Mouse (Mus musculus) neural tube, embryonic 13.5 days (tissue): ENCODE results near the gene Abcd3. TPM values are rescaled to one million over a fixed set of nuclear protein-coding genes. Genes with fewer than 3 reads are reported as not detected.
"Not testable (repeated sequence)": the region's sequence is repeated elsewhere in the genome, so short reads cannot be mapped to it uniquely, and the experiment has no call there.

Experiments
- ATAC-seq: fragments of 200-750 bp; cut with Nextera tagmentation; 2 replicates; pipeline ENCODE4 v1.8.0; 2017; ENCODE audit warnings: low read depth, mild to moderate bottlenecking, moderate TSS enrichment, moderate library complexity
- H3K27ac ChIP-seq: fragments of 300-500 bp; sonication (generic); replicated peaks from 2 replicates; pipeline ENCODE4 v1.5.1; 2015; ENCODE audit warnings: moderate library complexity, mild to moderate bottlenecking, inconsistent platforms
- H3K27me3 ChIP-seq: fragments of 300-500 bp; sonication (generic); 2 replicates; pipeline ENCODE4 v1.6.1; 2015; ENCODE audit warnings: mild to moderate bottlenecking, inconsistent platforms
- H3K36me3 ChIP-seq: fragments of 300-500 bp; sonication (generic); 2 replicates; pipeline ENCODE4 v1.6.1; 2015; ENCODE audit warnings: mild to moderate bottlenecking, inconsistent platforms
- H3K4me1 ChIP-seq: fragments of 300-500 bp; sonication (generic); replicated peaks from 2 replicates; pipeline ENCODE4 v1.6.1; 2015; ENCODE audit warnings: inconsistent platforms
- H3K4me2 ChIP-seq: fragments of 300-500 bp; sonication (generic); 2 replicates; pipeline ENCODE4 v1.6.1; 2015; ENCODE audit warnings: inconsistent platforms, mild to moderate bottlenecking, moderate library complexity
- H3K4me3 ChIP-seq: fragments of 300-500 bp; sonication (generic); 2 replicates; pipeline ENCODE4 v1.5.1; 2015; ENCODE audit warnings: mild to moderate bottlenecking, inconsistent platforms
- H3K9ac ChIP-seq: fragments of 300-500 bp; sonication (generic); 2 replicates; pipeline ENCODE4 v1.6.1; 2015; ENCODE audit warnings: moderate library complexity, mild to moderate bottlenecking, inconsistent platforms
- H3K9me3 ChIP-seq: fragments of 300-500 bp; sonication (generic); 2 replicates; pipeline ENCODE4 v1.6.1; 2016; ENCODE audit warnings: inconsistent platforms
- WGBS: fragments of 180-500 bp; shearing (Covaris S2); methylation state at CpG from one replicate; pipeline ENCODE4 v1.1.7; 2015; 5-methylcytosine and 5-hydroxymethylcytosine counted together
- polyA plus RNA-seq: library from polyadenylated mRNA; unstranded; fragments of >200 nt; fragmentation: Nextera tagmentation; extraction: Ambion mirVana; gene quantifications from 2 replicates; pipeline ENCODE4 v1.2.1, GENCODE M21; 2015

Gene Abcd3
- polyA plus RNA-seq, 1 experiment from 2014 or later: 63.2 TPM

- Histone ChIP-seq H3K27ac (no peak overlapping the region), H3K9me3 (no peaks in the 10 kb centered on the region), H3K4me1 (no peaks in the 10 kb centered on the region), H3K36me3 (peaks cover 53% of the 10 kb centered on the region), H3K27me3 (no peaks in the 10 kb centered on the region), H3K4me2 (no peak overlapping the region), H3K4me3 (no peak overlapping the region), H3K9ac (no peak overlapping the region)
- peak; percentile 77 for ATAC-seq
- 72% methylated on average over 4 of the region's 4 CpGs for WGBS
These were observed 52.8 kb downstream of the Abcd3 start for GRCm38 (mm10) chr3:121762056-121762852.

GRCm38 (mm10) chr3:121758373-121758772 is 56.7 kb downstream of the Abcd3 start:
- Histone ChIP-seq H3K27me3 (no peaks in the 10 kb centered on the region), H3K4me3 (no peak overlapping the region)
- 75% methylated on average over 7 of the region's 7 CpGs for WGBS

GRCm38 (mm10) chr3:121755152-121755551 is 60.0 kb downstream of the Abcd3 start:
- Histone ChIP-seq H3K9me3 (no peaks in the 10 kb centered on the region), H3K27me3 (no peaks in the 10 kb centered on the region), H3K4me2 (no peak overlapping the region), H3K27ac (no peak overlapping the region), H3K4me3 (no peak overlapping the region), H3K4me1 (peaks cover 8% of the 10 kb centered on the region; the same call in 1 of the 2 replicates), H3K36me3 (peaks cover 19% of the 10 kb centered on the region; the same call in 1 of the 2 replicates), H3K9ac (no peak overlapping the region)
- WGBS: 29% methylated on average over 3 of the region's 3 CpGs
- 0 out of 2 replicates have a peak, but pooled peaks have one; percentile 23 for ATAC-seq

More at GRCm38 (mm10) chr3:121758373-121758772, 56.7 kb downstream of the Abcd3 start:
- no peaks in the 10 kb centered on the region for H3K9me3 ChIP-seq
- peaks cover 22% of the 10 kb centered on the region for H3K36me3 ChIP-seq
- H3K27ac ChIP-seq: no peak overlapping the region
- H3K4me1 ChIP-seq: peaks cover 8% of the 10 kb centered on the region; the same call in 1 of the 2 replicates
- H3K4me2 ChIP-seq: no peak overlapping the region
- H3K9ac ChIP-seq: no peak overlapping the region
- ATAC-seq: no peak

DNA sequence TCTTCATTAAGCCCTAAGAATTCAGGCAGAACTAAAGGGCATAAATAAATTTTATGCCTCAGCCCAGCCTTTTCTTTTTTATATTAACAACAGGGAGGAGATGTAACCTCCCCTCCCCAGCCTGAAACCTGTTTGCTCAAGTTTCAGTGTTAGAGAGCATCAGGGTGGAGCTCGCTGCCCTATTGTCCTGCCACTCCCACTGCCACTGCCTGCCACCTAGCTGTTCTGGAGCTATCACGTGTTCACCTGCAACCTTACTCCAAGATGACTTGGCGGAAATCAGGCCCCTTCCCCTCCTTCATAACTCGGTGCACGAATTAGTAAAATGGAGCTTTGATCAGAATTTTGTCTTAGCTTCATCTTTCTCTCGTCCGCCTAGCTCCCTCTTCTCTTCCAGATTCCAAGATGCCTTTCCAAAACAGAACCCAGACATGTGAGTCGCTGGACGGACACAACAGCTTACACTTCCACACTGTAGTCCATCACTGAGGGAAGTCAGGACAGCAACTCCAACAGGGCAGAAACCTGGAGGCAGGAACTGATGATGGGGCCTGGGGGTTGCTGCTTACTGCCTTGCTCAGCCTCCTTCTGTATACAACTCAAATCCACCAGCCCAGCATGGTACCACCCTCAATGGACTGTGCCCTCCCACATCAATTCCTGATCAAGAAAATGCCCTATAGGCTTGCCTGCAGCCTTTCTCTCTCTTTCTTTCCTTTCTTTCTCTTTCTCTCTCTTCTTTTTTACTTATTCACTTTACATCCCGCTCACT is 60.6 kb downstream of the Abcd3 start:
- H3K27me3 ChIP-seq, H3K4me1 ChIP-seq, H3K9ac ChIP-seq, H3K9me3 ChIP-seq, H3K4me2 ChIP-seq, ATAC-seq, H3K4me3 ChIP-seq, H3K27ac ChIP-seq: not testable (repeated sequence)
- peaks cover 15% of the 10 kb centered on the region; the same call in 1 of the 2 replicates for H3K36me3 ChIP-seq
- WGBS: 87% methylated on average over 10 of the region's 10 CpGs

DNA sequence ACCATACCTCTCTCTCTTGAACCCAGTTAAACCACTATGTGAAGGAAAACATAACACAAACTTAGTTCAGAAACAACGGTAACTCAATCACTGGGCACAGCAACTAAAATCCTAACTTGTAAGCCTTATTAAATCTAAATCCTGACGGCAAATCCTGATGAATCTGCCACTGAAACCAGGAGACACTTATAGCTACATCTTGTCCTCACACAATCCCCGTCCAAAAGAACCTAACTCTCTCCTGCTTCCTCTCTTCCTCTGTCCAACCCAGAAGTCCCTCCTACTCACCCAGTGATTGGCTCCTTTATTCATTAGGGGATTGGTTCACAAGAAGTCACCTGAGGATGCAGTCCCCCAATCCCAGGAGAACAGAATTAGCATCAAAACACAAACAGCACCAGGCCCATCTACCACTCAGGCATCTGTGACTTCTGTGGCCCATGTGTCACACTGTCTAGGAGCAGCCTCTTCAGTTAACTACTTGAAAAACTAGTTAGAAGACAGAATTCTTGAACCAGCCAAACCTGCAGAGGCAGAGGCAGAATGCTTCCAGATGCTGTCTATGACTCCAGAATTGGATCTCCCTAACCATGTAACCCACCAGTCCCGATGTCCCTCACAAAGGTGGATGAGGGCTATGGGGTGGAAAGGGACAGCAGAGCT is 73.8 kb downstream of the Abcd3 start:
- not testable (repeated sequence) for H3K36me3 ChIP-seq, H3K27ac ChIP-seq, H3K27me3 ChIP-seq, H3K4me2 ChIP-seq, H3K9me3 ChIP-seq, H3K4me3 ChIP-seq, ATAC-seq, H3K4me1 ChIP-seq, H3K9ac ChIP-seq
- WGBS: 91% methylated on average over 4 of the region's 4 CpGs

DNA sequence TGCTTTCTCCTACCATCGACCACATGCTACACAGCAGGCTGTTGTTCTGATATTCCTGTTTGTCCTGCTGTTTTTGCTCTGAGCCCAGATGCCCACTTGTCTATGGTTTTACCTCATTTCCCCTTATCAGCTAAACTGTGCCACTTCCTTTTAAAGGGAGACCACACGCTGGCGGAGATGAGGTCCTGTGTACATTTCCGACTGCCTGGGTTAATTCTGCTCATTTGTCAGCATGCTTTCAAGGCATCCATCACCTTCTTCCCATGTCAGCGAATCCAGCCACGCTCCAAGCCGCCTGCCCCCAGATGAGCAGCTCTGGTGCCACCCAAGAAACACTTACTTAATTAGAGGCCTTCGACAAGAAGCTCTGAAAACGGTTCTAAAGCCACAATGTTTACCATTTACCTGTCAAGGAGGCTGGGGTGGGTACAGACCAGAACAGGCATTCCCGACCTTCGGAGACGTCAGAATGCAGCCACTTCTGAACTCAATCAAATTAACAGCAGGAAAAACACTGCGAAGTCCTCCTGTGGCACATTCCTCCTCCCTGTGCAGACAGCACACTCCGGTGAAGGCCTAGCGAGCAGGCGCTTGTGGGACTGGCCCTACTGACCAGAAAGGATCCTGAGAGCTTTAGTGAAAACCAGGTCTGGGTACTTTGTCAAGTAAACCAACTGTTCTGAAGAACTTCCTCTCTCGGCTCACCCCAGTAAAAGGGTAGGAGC is 75.5 kb downstream of the Abcd3 start:
- no peak overlapping the region for H3K4me2 ChIP-seq
- H3K9me3 ChIP-seq: no peaks in the 10 kb centered on the region; the same call in 1 of the 2 replicates
- H3K27ac ChIP-seq: no peak overlapping the region
- H3K4me1 ChIP-seq: peaks cover 6% of the 10 kb centered on the region; the same call in 1 of the 2 replicates
- no peak for ATAC-seq
- WGBS: 74% methylated on average over 17 of the region's 17 CpGs
- no peaks in the 10 kb centered on the region for H3K36me3 ChIP-seq
- H3K4me3 ChIP-seq: no peak overlapping the region
- H3K9ac ChIP-seq: no peak overlapping the region
- no peaks in the 10 kb centered on the region for H3K27me3 ChIP-seq

DNA sequence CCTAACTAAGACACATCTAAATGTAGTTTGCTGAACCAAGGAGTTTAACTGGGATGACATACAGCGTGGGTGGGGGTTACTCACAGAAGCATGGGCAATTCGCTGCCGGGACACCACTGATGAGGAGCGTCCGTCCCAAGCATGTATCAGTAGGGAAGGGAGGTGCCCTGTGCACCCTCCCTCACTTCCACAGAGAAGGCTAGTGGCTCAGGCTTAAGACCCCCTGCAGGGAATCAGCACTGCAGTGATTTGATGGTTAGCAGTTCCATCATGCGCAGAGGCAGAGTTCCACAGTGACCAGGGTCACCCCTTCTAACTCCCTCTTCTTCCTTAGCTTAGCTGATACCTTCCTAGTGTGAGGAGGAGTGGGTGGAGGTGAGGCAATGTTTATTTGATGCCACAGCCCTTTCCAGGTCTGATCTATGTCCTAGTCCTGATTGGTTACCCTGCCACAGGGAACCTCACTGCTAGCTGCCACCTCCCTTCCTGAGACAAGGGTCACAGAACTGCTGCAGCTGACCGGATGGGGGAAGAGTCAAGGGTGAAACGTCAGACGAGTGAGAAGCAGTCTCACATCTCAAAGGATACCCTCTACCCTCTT is 76.3 kb downstream of the Abcd3 start:
- H3K27me3 ChIP-seq: no peaks in the 10 kb centered on the region
- H3K36me3 ChIP-seq: peaks cover 6% of the 10 kb centered on the region; the same call in 1 of the 2 replicates
- H3K9ac ChIP-seq: no peak overlapping the region
- ATAC-seq: no peak
- peaks cover 6% of the 10 kb centered on the region; the same call in 1 of the 2 replicates for H3K4me1 ChIP-seq
- 77% methylated on average over 9 of the region's 9 CpGs for WGBS
- no peak overlapping the region for H3K4me3 ChIP-seq
- no peak overlapping the region for H3K4me2 ChIP-seq
- no peaks in the 10 kb centered on the region; the same call in 1 of the 2 replicates for H3K9me3 ChIP-seq
- H3K27ac ChIP-seq: no peak overlapping the region

DNA sequence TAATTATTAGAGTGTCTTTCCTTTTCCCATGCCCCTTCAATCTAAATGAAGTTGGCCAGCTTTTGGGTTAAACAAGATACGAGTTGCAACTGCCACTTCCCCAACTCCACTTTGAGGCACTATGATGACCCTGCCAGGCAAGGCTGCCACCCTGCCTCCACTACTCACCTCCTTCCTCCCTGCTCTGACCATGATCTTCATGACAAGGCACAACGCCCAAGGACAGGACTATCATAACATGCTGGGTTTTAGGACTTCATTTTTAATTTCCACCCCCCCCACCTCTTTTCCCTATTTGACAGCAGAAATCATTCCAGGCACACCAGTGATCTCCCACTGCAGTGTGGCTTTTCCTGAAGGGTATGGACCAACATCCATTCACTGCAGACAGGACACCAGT is 77.2 kb downstream of the Abcd3 start:
- no peak for ATAC-seq

GRCm38 (mm10) chr3:121737453-121737852 is 77.6 kb downstream of the Abcd3 start:
- no peak overlapping the region for H3K9ac ChIP-seq
- H3K4me3 ChIP-seq: no peak overlapping the region
- ATAC-seq: no peak
- H3K27ac ChIP-seq: no peak overlapping the region
- H3K4me1 ChIP-seq: peaks cover 6% of the 10 kb centered on the region; the same call in 1 of the 2 replicates
- H3K27me3 ChIP-seq: no peaks in the 10 kb centered on the region
- no peak overlapping the region for H3K4me2 ChIP-seq
- 17% methylated on average over 1 of the region's 1 CpGs for WGBS
- no peaks in the 10 kb centered on the region for H3K9me3 ChIP-seq
- peaks cover 6% of the 10 kb centered on the region; the same call in 1 of the 2 replicates for H3K36me3 ChIP-seq

More for the DNA sequence above, 77.2 kb downstream of the Abcd3 start:
- Histone ChIP-seq H3K4me2 (no peak overlapping the region), H3K27ac (no peak overlapping the region), H3K4me3 (no peak overlapping the region), H3K9ac (no peak overlapping the region), H3K36me3 (peaks cover 6% of the 10 kb centered on the region; the same call in 1 of the 2 replicates), H3K9me3 (no peaks in the 10 kb centered on the region), H3K27me3 (no peaks in the 10 kb centered on the region), H3K4me1 (peaks cover 6% of the 10 kb centered on the region; the same call in 1 of the 2 replicates)
- WGBS: 59% methylated on average over 2 of the region's 2 CpGs

DNA sequence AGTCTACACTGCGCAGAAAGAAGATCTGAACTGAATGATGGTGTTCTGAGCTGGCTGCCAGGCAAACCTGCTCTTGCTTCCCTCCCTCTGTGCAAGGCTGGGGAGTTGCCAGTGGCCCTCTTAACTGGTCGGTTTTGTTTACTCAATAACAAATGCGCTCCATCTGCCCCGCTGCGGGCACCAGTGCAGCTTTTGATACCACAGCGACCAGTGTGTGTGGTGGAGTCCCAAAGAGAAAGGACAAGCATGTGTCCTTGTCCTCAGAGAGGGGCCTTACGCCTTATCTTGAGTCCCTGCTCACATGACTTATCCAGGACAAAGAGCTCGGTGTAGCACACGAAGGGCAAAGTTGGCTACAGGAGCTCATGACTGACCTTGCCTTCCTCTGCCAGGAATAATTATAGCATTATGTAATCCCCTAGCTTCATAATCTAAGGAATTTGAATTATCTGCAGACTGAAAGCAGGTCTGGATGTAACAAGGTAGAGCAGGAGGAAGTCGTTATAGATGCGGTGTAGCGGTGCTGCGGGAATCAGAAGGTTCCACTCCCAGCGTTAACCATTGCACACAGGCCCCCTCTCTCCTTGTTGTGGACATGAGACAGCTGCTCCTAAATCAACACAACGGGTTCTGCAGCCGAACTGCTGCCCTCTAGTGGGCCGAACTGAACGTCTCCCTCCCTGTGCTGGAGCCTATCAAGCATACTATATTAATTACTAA is 78.9 kb downstream of the Abcd3 start:
- ATAC-seq: peak; percentile 93
- Histone ChIP-seq H3K9ac (no peak overlapping the region; the same call in 1 of the 2 replicates), H3K27ac (peak overlapping the region; percentile 35; the same call in 1 of the 2 replicates), H3K4me3 (no peak overlapping the region), H3K4me1 (peaks cover 6% of the 10 kb centered on the region; the same call in 1 of the 2 replicates), H3K36me3 (peaks cover 6% of the 10 kb centered on the region; the same call in 1 of the 2 replicates), H3K4me2 (no peak overlapping the region), H3K9me3 (no peaks in the 10 kb centered on the region), H3K27me3 (no peaks in the 10 kb centered on the region)
- 32% methylated on average over 18 of the region's 18 CpGs for WGBS
